Mouse (Mus musculus): ENCODE measurements at regions not wholly inside any gene's neighbourhood (a gene's known extent, or its start where the extent isn't known, plus 50 kb on each side); places are given as distances from the start of the nearest gene placed in this dataset.

DNA sequence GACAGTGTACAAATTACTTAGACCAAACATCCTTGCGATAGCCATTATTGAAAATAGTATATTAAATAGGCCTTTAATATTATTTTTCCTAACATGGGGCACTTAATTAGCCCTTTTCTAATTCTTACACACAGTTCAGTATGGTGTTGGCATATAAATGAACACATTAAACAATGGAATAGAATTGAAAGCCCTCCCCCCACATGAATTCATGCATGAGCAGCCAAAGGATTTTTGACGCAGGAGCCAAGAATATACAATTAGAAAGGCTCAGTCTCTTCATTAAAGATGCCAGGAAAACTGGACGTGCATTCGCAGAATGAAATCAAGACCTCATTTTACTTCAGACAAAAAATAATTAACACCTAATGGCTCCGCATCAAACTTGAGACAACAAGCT, 172.9 kb upstream of the Phactr1 start:
- in situ Hi-C loops (cut with MboI, MseI) = no loop called here

DNA sequence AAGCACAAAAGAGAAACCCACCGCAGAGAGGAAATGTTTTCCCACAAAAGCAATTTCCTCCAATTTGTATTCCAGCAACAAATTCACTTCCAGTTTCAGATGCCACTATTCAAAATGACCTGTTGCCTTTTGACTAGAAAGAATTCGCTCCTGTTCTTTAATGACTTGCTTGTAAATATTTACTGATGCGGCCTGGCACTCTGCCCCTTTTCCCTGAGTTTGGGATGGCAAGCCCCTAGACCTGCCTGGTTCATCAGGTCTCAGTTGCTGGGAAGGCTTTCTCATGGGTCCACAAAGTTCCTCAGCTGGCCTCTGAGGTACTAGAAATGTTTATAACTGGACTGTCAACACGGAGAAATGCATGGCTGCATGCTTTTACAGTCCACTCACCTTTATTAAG, 161.7 kb upstream of the Phactr1 start:
- in situ Hi-C loops (cut with MboI, MseI) = no loop called here

- in situ Hi-C loops (cut with MboI, MseI) = no loop called here
These were observed 157.9 kb upstream of the Phactr1 start for GRCm38 (mm10) chr13:42522553-42522952.

DNA sequence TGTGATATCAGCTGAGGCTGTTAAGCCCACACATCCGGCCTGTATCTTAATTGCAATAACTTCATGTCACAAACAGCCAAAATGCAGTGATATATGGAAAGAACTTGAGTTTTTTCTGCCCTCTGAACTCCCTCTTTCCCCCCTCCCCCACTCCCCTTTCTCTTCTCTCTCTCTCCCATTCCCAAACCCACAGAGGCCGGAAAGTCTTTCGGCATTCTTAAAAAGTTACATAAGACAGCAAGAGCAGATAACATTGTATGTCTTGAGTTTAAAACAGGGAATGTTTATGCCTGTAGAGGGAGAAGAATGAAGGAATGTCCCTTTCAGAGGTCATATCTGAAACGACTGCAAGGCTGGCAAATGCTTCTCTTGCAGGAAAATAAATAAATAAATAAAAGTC, 154.3 kb upstream of the Phactr1 start:
- in situ Hi-C loops (cut with MboI, MseI) = no loop called here

- in situ Hi-C loops (cut with MboI, MseI) = no loop called here
These were observed 153.5 kb upstream of the Phactr1 start for GRCm38 (mm10) chr13:42526966-42527365.

DNA sequence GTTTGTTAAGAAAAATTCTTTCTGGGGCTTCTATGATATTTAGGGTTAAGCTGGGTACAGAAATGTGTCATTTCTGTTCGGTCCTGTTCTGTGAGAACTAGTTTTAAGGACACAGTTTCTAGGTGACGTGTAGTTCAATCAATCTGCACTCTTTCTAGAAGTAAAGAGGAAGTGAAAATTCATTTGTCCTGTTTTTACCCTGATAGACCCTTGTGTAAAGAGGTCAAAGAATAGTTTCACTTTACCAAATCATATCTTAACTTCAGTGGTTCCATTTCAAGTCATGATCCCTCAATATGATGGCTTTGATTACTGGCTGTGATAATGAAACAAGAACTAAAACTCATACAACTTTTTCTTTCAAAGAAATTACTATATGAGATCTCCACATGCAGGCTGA, 152.3 kb upstream of the Phactr1 start:
- in situ Hi-C loops (cut with MboI, MseI) = no loop called here

DNA sequence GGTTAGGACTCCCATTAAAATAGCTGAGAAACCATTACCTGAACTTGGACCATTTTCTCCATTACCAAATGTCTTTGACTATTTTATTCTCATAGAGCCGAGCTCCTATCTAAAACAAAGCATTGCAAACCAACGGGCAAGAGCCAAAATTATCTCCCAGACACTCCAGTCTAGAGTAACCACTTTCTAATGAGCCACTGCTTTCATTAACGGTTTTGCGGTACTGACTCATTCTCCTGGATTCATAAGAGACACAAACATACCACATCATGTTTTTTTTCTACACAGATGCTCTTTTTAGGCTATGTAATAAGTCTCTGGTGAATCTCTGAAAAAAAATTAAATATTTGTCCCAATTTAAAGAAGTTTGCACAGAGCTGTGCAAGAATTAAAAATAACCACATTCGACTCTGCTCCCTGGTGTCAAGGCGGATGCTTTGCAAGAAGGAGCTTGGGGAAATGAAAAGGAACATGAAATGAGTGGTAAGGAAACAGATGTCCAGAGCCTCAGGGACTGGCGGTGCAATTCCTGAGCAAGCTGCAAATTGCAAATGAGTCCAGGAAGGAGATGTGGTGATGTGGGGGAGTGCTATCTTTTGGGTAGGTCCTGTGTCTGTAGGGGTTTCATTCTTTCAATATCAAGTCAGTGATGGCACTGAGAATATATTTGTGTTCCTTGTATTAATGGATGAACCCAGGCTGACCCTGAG, 143.8 kb upstream of the Phactr1 start:
- in situ Hi-C loops (cut with MboI, MseI) = no loop called here

- in situ Hi-C loops (cut with MboI, MseI) = no loop called here
These were observed 142.4 kb upstream of the Phactr1 start for GRCm38 (mm10) chr13:42538046-42538445.

DNA sequence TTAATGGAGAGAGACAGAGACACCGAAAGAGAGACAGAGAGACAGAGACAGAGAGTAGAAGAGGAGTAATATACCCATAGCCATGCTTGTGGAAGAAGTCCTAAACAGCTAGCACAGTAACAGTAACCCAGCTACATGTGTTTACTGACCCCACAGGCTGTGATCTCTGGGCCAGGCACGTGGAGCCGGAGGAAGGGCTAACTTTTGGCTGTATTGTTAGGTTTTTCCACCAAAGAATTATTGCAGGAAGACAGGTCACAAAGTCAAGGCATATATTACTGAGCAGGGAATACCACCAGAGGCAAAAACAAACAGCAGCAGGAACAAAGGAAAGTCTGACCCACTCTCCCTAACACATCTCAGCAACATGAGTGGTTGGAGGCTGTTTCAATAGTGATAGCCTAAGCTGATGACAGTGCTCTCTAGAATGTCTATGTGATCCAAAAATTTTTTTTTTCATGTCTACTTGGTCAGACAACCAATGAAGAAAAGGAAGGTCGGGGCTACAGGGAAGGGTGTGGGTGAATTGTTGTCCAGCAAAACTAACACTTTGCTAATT, 135.8 kb upstream of the Phactr1 start:
- in situ Hi-C loops (cut with MboI, MseI) = no loop called here

DNA sequence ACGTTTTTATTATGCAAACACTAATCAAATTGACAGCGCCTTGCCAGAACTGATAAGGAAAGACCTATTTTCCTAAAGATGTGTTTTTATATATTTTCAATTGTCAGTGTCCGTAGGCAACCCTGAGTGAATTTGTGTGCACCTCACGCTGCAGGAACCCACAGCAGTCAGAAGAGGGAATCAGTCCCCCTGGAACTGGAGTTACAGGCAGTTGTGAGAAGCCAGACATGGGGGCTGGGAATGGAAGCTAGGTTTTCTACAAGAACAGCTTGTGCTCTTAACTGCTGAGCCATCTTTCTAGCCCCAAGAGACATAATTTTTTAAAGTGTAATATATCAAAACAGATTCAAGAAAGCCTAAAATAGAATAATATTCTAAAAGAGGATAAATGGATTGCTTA, 134.0 kb upstream of the Phactr1 start:
- in situ Hi-C loops (cut with MboI, MseI) = no loop called here

DNA sequence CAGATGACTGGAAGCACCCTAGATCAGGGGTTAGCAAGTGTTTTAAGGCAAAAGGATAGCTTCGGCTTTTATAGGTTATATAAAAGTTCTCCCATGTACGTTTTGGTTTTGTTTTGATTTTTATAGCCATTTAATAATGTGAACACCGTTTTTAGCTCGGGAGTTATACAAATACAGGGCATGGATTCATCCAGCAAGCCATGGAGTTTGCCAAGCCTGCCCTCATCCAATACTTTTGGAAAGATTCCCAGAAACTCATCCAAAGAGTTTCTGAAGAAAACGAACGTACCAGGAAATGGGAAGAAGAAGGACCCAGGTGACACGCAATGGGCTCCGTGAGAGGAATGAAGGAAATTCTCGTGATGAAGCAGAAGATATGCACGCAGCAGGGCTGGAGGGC, 133.6 kb upstream of the Phactr1 start:
- in situ Hi-C loops (cut with MboI, MseI) = no loop called here

GRCm38 (mm10) chr13:42549021-42549559, 131.3 kb upstream of the Phactr1 start:
- in situ Hi-C loops (cut with MboI, MseI) = no loop called here

DNA sequence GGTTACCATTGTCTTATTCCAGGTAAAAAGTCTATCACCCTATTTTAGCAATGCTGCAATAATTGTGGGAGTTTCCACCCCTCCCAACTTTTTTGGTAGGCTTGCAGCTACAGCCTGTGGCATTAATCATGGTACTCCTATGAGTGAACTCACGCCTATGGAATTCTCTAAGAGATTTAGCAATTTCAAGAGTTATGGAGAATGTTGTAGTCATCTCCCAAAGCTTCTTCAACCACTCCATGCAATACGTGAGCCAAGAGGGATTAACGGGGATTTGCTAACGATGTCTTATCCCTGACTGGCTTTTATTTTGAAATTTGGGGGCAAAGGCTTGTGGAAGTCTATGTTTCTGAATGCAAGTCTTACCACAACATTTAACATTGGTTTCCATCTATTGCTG, 125.5 kb upstream of the Phactr1 start:
- in situ Hi-C loops (cut with MboI, MseI) = no loop called here

GRCm38 (mm10) chr13:42558526-42558925, 121.9 kb upstream of the Phactr1 start:
- in situ Hi-C loops (cut with MboI, MseI) = no loop called here

DNA sequence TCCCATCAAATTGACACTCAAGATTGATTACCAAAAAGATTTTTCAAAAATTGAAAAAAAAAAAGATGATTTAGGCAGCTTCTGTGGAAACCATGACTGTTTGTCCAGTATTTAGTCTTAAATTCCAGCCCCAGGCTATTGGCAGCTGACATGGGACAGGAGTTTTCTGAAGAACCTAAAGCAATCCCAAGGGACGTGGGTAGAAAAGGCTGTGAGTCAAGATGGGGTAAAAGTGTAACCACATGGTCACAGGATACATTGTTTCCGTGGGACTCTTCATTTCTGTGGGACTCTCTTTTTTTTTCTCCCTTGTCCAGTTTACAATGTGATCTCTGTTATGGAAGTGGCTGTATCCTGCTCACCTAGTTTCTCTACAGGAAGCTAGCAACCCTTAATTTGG, 119.0 kb upstream of the Phactr1 start:
- in situ Hi-C loops (cut with MboI, MseI) = no loop called here

DNA sequence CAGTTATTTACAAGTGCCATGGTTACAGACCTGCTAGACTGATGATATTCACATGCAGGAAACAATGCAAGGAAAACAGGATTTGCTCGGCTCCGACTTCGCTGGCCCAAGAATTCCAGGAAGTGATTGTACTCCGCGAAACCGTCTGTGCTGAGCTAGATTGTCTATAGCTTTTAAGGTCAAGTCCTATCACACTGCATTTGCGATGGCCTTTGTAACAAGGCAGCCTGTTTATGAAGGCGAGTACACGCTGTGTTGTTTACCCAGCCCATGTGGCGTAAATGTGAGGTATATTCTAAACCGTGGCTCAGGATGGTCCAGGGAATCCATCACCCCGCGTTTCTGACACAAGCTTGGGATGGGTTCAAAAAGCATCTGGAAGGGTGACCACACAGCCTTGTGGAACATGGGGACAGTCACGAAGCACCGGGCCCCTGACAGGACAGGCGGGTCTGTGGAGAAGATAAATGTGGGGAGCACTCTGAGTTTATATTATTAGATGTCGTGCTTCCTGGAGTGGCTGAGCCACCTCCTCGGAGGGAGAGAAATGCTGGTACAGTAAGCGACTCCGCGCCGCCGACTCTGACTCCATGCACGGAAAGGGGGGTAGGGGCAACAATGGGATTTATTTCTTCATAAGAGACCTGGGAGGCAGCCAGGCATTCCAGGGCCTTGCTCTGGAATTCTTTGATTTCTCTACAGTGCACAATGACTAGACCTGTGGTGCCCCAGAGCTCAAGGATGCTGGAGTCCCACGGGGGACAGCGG, 114.9 kb upstream of the Phactr1 start:
- in situ Hi-C loops (cut with MboI, MseI) = no loop called here

- in situ Hi-C loops (cut with MboI, MseI) = no loop called here
These were observed 109.6 kb upstream of the Phactr1 start for GRCm38 (mm10) chr13:42570600-42571348.

DNA sequence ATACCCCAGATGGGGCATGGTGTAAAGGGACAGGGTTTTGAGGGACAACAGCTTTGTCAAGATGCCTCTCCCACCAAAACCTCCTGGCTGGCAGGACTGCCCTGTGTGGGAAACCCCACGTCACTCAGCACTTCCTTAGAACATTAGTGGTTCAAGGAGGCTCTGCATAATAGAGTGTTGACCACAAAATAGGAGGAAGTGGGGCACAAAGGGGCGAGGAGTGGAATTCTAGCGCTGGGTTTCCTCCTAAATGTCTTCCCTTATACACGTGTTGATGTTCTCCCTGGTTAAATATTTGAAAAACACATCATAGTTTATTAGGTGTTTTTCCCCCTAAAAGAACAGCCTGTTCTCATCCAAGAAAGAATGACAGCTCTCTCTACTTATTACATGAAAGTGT, 106.2 kb upstream of the Phactr1 start:
- in situ Hi-C loops (cut with MboI, MseI) = no loop called here

DNA sequence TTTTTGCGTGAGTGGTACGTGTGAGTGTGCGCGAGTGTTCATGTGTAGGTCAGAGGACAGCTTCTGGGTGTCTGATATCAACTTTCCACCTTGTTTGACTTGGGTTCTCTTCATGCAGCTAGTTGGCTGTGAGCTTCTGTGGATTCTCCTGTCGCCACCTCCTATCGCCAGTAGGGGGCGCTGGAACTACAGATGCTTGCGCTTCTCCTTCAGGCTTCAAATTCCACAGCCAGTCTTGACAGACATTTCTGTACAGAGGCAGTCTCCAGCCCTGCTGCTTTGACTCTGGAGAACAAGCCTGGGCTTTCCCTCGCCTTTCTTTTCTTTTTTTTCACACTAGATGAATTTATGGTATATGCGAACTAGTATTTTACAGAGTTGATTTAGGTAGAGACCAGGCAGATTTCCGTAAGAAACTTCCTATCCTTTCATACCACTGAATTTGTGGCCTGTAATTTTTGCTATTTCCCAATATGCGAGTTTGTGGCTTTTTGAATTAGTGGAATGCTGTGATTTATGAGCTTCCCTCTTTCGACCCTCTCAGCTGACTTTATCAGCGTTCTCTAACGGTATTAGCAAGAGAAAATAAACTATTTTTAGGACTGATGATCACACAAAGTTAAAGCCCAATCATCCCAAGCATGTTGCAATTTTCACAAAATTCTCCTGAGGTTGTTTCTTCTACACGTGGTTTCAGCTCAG, 104.5 kb upstream of the Phactr1 start:
- in situ Hi-C loops (cut with MboI, MseI) = loop anchor here (25.0 kb wide), 1 partner anchor 939 kb away; no protein-coding TSS in a partner anchor

DNA sequence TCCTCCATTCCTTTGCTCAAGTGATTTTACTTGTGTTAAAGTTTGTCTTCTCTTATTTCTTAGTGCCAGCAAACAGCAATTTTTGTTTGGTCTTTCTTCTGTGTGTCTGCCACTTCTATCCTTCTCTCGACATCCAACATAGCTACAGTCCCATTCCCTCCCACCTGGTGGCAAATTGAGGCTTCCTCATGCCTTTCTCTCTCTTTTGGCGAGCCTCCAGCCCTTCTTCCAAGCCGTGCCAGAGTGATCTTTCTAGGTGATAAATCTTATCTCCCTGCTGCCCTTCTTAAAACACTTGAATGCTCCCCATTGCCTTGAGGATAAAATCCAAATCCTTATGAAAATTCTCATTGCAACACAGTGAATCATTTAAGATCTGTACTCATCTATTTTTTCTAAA, 101.0 kb upstream of the Phactr1 start:
- in situ Hi-C loops (cut with MboI, MseI) = loop anchor here (25.0 kb wide), 1 partner anchor 942 kb away; no protein-coding TSS in a partner anchor

GRCm38 (mm10) chr13:42589136-42589535, 91.3 kb upstream of the Phactr1 start:
- in situ Hi-C loops (cut with MboI, MseI) = loop anchor here (25.0 kb wide), 1 partner anchor 952 kb away; no protein-coding TSS in a partner anchor
